Mouse (Mus musculus): ENCODE measurements around the gene Ccm2. TPM values are rescaled to one million over a fixed set of nuclear protein-coding genes. Genes with fewer than 3 reads are reported as not detected.
"Not testable (repeated sequence)": the region's sequence is repeated elsewhere in the genome, so short reads cannot be mapped to it uniquely, and the experiment has no call there.

Gene Ccm2
- polyA plus RNA-seq, 1 experiment from 2014 or later, result 94.0 TPM

DNA sequence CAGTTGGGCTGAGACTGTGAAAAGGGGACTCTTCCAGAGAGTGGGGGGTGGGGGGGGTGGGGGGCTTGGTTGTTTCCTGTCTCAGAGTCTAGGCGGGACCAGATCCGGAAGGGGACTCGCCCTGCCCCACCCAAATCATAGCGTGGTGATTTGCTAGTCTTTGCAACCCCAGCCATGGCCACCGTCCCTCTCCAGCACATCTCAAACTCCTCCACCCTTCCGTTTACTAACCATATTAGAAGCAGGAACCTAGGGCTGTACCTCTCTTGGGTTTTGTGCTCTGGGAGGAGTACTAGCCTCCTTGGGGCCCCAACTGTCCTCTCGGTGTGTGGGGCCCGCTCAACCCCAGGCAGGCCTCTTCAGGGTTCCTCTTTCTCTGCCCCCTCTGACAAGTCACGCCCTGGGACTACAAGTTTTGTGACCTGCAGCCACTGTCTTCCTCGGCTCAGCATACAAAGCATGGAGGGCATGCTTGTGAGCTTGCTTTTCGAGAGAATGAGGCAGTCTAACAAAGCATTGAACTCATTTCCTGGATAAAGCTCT, 27.1 kb upstream of the Ccm2 start:
- ATAC-seq, result no peak
- Histone ChIP-seq H3K4me2 (ENCODE audit: low read length) (no peak overlapping the region), H3K4me3 (ENCODE audit: low read depth, low read length) (no peak overlapping the region), H3K9ac (ENCODE audit: low read length) (no peak overlapping the region), H3K27me3 (replicated peaks; ENCODE audit: control insufficient read depth, insufficient read depth, low read length) (no peaks in the 10 kb centered on the region), H3K9me3 (replicated peaks; ENCODE audit: control insufficient read depth, low read length) (no peaks in the 10 kb centered on the region), H3K27ac (ENCODE audit: low read depth, low read length) (no peak overlapping the region), H3K4me1 (ENCODE audit: control insufficient read depth, insufficient read depth, low read length) (no peaks in the 10 kb centered on the region), H3K36me3 (ENCODE audit: control insufficient read depth, insufficient read depth, low read length) (peaks cover 3% of the 10 kb centered on the region)
- DNase-seq (ENCODE audit: low spot score), result no peak
- 75% methylated on average over 11 of the region's 11 CpGs for WGBS

DNA sequence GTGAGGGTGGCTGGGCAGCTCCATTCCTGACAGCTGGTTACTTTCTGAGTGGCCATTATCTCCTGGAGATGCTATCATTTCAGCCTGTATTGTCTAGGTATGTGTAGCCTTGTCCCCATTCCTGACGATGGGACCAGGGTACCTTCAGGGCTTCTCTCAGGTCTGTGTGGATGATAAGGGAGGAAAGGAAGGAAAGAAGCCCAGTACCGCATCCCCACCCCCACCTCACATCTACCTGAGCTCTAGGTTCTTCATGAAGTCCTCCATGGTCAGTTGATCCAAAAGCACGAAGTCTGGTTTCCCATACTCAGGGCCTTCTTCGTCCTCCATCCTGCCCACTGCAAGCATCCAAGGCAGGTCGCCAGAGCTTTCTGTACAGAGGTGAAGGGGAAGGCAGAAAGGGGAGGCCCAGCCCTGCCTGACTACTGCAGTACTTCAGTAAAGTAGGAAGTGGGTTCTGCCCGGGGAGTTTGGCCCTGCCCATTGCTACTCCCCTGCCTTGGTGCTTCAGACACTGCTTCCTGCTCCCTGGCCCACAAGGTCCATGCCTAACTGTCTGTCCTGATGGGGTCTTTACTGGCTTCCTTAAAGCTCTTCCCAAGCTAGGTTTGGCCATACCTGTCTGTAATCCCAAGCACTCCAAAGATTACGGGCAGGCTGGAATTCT, 26.0 kb upstream of the Ccm2 start, which contains the start of gene Myo1g:
TSS of gene Myo1g (minus strand) at position 459 of the 667 bp plus-strand sequence.
- H3K9me3 ChIP-seq (replicated peaks; ENCODE audit: control insufficient read depth, low read length), result no peaks in the 10 kb centered on the region
- H3K4me2 ChIP-seq (ENCODE audit: low read length), result no peak within 1 kb of the TSS
- no peaks in the 10 kb centered on the region for H3K27me3 ChIP-seq (replicated peaks; ENCODE audit: control insufficient read depth, insufficient read depth, low read length)
- no peak within 1 kb of the TSS for H3K4me3 ChIP-seq (ENCODE audit: low read depth, low read length)
- H3K27ac ChIP-seq (ENCODE audit: low read depth, low read length), result no peak within 1 kb of the TSS
- 81% methylated on average over 7 of the region's 7 CpGs for WGBS
- H3K36me3 ChIP-seq (ENCODE audit: control insufficient read depth, insufficient read depth, low read length), result peaks cover 13% of the 10 kb centered on the region
- H3K9ac ChIP-seq (ENCODE audit: low read length), result no peak within 1 kb of the TSS
- H3K4me1 ChIP-seq (ENCODE audit: control insufficient read depth, insufficient read depth, low read length), result no peaks in the 10 kb centered on the region
- ATAC-seq, result no peak
- DNase-seq (ENCODE audit: low spot score), result no peak

DNA sequence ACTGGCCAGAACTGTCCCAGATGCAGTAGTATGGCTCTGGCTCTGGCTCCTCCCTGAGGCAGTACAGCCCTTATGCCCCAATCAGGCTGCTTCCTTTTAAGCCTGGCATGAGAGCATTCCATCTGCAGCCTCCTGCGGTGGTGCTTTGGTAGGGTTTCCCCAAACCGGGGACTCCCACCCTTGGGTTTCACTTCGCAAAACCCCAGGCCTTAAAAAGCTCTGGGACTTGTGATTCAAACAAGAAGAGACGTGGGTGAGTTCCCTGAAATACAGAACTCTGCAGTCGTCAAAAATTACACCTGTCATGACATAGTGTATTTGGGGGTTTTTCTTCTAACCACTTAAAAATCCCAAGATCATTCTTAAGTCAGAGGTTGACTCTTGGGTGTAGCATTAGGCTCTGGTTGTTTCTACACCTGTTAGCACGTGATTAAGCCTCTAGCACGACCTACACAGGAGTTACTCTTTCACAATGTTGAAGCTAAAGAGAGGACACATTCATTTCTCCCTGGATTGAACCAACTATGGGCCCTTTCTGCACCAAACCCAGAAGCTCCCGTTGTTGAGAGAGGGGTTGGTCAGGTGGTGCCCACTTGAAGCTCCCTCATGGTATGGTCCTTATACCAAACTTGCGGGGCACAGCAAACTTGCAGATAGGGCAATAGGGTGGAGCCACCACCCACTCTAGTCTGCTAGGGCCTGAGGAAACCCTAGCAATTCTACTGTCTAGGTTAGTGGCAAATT, 23.7 kb upstream of the Ccm2 start:
- Histone ChIP-seq H3K27ac (ENCODE audit: low read depth, low read length) (no peak overlapping the region), H3K9ac (ENCODE audit: low read length) (no peak overlapping the region), H3K9me3 (replicated peaks; ENCODE audit: control insufficient read depth, low read length) (no peaks in the 10 kb centered on the region), H3K27me3 (replicated peaks; ENCODE audit: control insufficient read depth, insufficient read depth, low read length) (no peaks in the 10 kb centered on the region), H3K4me3 (ENCODE audit: low read depth, low read length) (no peak overlapping the region), H3K36me3 (ENCODE audit: control insufficient read depth, insufficient read depth, low read length) (peaks cover 23% of the 10 kb centered on the region), H3K4me2 (ENCODE audit: low read length) (no peak overlapping the region), H3K4me1 (ENCODE audit: control insufficient read depth, insufficient read depth, low read length) (no peaks in the 10 kb centered on the region; the same call in 1 of the 2 replicates)
- no peak for DNase-seq (ENCODE audit: low spot score)
- no peak for ATAC-seq
- 80% methylated on average over 9 of the region's 9 CpGs for WGBS

DNA sequence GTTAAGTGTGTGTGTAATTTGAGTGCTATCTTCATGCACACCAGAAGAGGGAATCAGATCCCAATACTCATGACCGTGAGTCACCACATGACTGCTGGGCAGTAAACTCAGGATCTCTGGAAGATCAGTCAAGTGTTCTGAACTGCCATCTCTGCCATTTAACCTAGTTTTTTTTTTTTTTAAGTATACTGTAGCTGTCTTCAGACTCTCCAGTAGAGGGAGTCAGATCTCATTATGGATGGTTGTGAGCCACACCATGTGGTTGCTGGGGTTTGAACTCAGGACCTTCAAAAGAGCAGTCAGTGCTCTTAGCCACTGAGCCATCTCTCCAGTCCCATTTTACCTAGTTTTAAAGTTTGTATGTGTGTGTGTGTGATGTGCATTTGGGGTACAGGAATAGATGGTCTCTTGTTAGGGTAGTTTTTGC, 23.0 kb upstream of the Ccm2 start:
- no peak for ATAC-seq
- no peaks in the 10 kb centered on the region; the same call in 1 of the 2 replicates for H3K4me1 ChIP-seq (ENCODE audit: control insufficient read depth, insufficient read depth, low read length)
- H3K27me3 ChIP-seq (replicated peaks; ENCODE audit: control insufficient read depth, insufficient read depth, low read length), result no peaks in the 10 kb centered on the region
- H3K4me2 ChIP-seq (ENCODE audit: low read length), result no peak overlapping the region
- no peak overlapping the region for H3K27ac ChIP-seq (ENCODE audit: low read depth, low read length)
- DNase-seq (ENCODE audit: low spot score), result no peak
- peaks cover 23% of the 10 kb centered on the region for H3K36me3 ChIP-seq (ENCODE audit: control insufficient read depth, insufficient read depth, low read length)
- WGBS, result 44% methylated on average over 1 of the region's 1 CpGs
- no peak overlapping the region for H3K9ac ChIP-seq (ENCODE audit: low read length)
- no peaks in the 10 kb centered on the region for H3K9me3 ChIP-seq (replicated peaks; ENCODE audit: control insufficient read depth, low read length)
- H3K4me3 ChIP-seq (ENCODE audit: low read depth, low read length), result no peak overlapping the region

DNA sequence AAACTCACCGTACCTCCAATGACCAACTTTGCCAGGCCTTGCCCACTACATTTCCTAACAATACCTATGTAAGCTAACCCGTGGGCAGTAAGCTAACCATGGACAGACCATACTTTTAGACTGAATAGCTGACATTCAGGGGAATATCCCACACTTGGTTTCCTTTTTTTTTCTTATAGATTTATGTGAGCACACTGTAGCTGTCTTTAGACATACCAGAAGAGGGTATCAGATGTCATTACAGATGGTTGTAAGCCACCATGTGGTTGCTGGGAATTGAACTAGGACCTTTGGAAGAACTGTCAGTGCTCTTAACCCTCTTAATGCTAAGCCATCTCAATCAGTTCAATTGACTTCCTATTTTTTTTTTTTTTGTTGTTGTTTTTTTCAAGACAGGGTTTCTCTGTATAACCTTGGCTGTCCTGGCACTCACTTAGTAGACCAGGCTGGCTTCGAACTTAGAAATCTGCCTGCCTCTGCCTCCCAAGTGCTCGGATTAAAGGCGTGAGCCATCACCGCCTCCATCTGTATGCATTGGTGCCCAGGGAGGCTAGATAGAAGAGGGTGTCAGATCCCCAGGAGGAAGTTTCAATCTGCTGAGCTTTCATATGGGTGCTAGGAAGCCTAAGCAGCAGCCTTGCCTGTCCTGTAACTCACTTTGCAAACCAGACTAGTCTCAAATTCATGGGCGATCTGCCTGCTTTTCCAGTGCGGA, 22.4 kb upstream of the Ccm2 start:
- Histone ChIP-seq H3K4me2 (ENCODE audit: low read length) (no peak overlapping the region), H3K36me3 (ENCODE audit: control insufficient read depth, insufficient read depth, low read length) (peaks cover 23% of the 10 kb centered on the region), H3K9ac (ENCODE audit: low read length) (no peak overlapping the region), H3K9me3 (replicated peaks; ENCODE audit: control insufficient read depth, low read length) (no peaks in the 10 kb centered on the region), H3K4me1 (ENCODE audit: control insufficient read depth, insufficient read depth, low read length) (no peaks in the 10 kb centered on the region; the same call in 1 of the 2 replicates), H3K4me3 (ENCODE audit: low read depth, low read length) (no peak overlapping the region), H3K27ac (ENCODE audit: low read depth, low read length) (no peak overlapping the region), H3K27me3 (replicated peaks; ENCODE audit: control insufficient read depth, insufficient read depth, low read length) (no peaks in the 10 kb centered on the region)
- WGBS, result 89% methylated on average over 8 of the region's 8 CpGs
- no peak for ATAC-seq
- DNase-seq (ENCODE audit: low spot score), result no peak

DNA sequence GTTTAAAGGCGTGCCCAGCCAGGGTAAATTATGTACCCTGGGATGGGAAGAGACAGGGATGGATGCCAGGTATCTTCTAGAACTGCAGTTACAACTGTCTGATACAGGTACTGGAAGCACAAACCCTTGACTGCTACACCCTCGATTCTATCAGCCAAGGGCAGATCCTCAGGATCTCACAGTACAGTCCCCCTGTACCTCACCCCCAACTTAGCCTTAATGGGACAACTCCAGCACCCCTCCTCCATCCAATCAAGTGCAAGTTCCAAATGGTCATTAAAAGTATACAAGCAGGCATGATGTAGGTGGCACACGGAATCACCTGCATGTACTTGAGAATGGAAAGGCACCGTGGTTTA, 21.8 kb upstream of the Ccm2 start:
- DNase-seq (ENCODE audit: low spot score) (no peak), ATAC-seq (no peak)
- Histone ChIP-seq H3K36me3 (ENCODE audit: control insufficient read depth, insufficient read depth, low read length) (peaks cover 23% of the 10 kb centered on the region), H3K9me3 (replicated peaks; ENCODE audit: control insufficient read depth, low read length) (no peaks in the 10 kb centered on the region), H3K4me3 (ENCODE audit: low read depth, low read length) (no peak overlapping the region), H3K27ac (ENCODE audit: low read depth, low read length) (no peak overlapping the region), H3K9ac (ENCODE audit: low read length) (no peak overlapping the region), H3K4me1 (ENCODE audit: control insufficient read depth, insufficient read depth, low read length) (no peaks in the 10 kb centered on the region; the same call in 1 of the 2 replicates), H3K27me3 (replicated peaks; ENCODE audit: control insufficient read depth, insufficient read depth, low read length) (no peaks in the 10 kb centered on the region), H3K4me2 (ENCODE audit: low read length) (no peak overlapping the region)
- WGBS, result 84% methylated on average over 4 of the region's 4 CpGs

DNA sequence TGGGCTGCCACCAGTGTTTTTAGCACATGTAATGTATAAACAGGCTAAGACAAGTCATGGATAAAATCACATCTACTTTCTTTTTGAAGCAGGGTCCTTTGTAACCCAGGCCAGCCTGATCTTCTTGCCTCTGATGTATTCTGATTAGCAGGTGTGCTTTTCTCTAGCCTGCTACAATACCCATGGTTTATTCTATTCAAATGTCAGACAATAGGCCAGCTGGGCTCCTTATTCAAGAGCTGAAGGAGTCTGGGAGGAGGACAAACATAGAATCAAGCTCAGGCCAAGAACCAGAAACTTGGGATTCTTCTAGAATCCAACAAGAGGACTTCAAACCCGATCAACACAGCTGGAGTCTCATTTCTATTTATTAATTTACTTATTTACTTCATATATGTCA, 21.4 kb upstream of the Ccm2 start:
- Histone ChIP-seq H3K27ac (ENCODE audit: low read depth, low read length) (no peak overlapping the region), H3K4me2 (ENCODE audit: low read length) (no peak overlapping the region), H3K9ac (ENCODE audit: low read length) (no peak overlapping the region), H3K4me3 (ENCODE audit: low read depth, low read length) (no peak overlapping the region), H3K4me1 (ENCODE audit: control insufficient read depth, insufficient read depth, low read length) (no peaks in the 10 kb centered on the region; the same call in 1 of the 2 replicates), H3K36me3 (ENCODE audit: control insufficient read depth, insufficient read depth, low read length) (peaks cover 23% of the 10 kb centered on the region), H3K9me3 (replicated peaks; ENCODE audit: control insufficient read depth, low read length) (no peaks in the 10 kb centered on the region), H3K27me3 (replicated peaks; ENCODE audit: control insufficient read depth, insufficient read depth, low read length) (no peaks in the 10 kb centered on the region)
- DNase-seq (ENCODE audit: low spot score) (no peak), ATAC-seq (no peak)
- 43% methylated on average over 1 of the region's 1 CpGs for WGBS

DNA sequence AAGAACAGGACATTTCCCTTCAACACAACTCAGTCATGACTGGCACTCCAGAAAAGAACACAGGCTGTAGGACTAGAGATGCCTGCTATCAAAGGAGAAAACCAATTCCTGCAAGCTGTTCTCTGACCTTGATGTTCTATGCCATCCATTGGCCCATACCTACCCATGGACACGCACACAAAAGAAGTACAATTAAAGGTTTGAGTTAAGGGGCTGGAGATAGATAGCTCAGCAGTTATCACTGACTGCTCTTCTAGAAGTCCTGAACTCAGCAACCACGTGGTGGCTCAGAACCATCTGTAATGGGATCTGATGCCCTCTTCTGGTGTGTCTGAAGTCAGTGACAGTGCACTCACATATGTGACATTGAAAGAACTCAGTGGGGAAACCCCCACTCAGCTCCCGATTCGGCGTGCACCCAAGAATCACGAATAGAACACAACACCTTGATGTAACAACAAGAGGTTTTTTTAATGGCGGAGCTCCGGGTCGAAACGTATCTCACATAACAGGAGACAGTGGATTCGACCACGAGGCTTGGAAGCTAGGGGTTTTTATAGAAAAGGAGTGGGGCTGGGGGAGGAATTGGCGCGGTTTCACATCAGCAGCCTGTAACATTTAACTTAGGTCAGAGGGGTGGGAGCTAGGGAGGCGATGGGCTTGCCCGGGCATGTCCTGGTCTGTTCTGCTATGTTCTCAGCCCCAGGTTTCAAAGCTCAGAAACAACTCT, 20.0 kb upstream of the Ccm2 start:
- H3K27ac ChIP-seq (ENCODE audit: low read depth, low read length); H3K4me1 ChIP-seq (ENCODE audit: control insufficient read depth, insufficient read depth, low read length); ATAC-seq; H3K27me3 ChIP-seq (replicated peaks; ENCODE audit: control insufficient read depth, insufficient read depth, low read length); H3K9me3 ChIP-seq (replicated peaks; ENCODE audit: control insufficient read depth, low read length); DNase-seq (ENCODE audit: low spot score): not testable (repeated sequence)
- 70% methylated on average over 9 of the region's 16 CpGs for WGBS
- peak overlapping the region; percentile 60 for H3K4me3 ChIP-seq (ENCODE audit: low read depth, low read length)
- H3K9ac ChIP-seq (ENCODE audit: low read length), result peak overlapping the region; percentile 74; the same call in 1 of the 2 replicates
- H3K4me2 ChIP-seq (ENCODE audit: low read length), result peak overlapping the region; percentile 83
- H3K36me3 ChIP-seq (ENCODE audit: control insufficient read depth, insufficient read depth, low read length), result peaks cover 23% of the 10 kb centered on the region

Measured in forebrain, embryonic 14.5 days (tissue).